Mouse (Mus musculus) forebrain, embryonic 11.5 days (tissue): ENCODE results near the gene Gpat3. TPM values are rescaled to one million over a fixed set of nuclear protein-coding genes. Genes with fewer than 3 reads are reported as not detected.

ENCODE experiments used
- ATAC-seq: fragments of 200-750 bp; cut with Nextera tagmentation; replicated peaks from 2 replicates; pipeline ENCODE4 v1.8.0; 2017; ENCODE audit warnings: moderate TSS enrichment; ENCODE audit not compliant: low FRiP score
- DNase-seq: peaks from one replicate; pipeline ENCODE4 v3.0.0-alpha.2; 2017; ENCODE audit warnings: low spot score
- H3K27ac ChIP-seq: fragments of 300-500 bp; sonication (generic); 2 replicates; pipeline ENCODE4 v1.5.1; 2014; ENCODE audit warnings: low read depth, low read length
- H3K27me3 ChIP-seq: fragments of 300-500 bp; sonication (generic); 2 replicates; pipeline ENCODE4 v1.6.1; 2014; ENCODE audit warnings: mild to moderate bottlenecking, low read length, mixed read lengths; ENCODE audit not compliant: control insufficient read depth, insufficient read depth
- H3K36me3 ChIP-seq: fragments of 300-500 bp; sonication (generic); 2 replicates; pipeline ENCODE4 v1.6.1; 2014; ENCODE audit warnings: mild to moderate bottlenecking, low read length, moderate library complexity, mixed read lengths; ENCODE audit not compliant: control insufficient read depth, insufficient read depth
- H3K4me1 ChIP-seq: fragments of 300-500 bp; sonication (generic); replicated peaks from 2 replicates; pipeline ENCODE4 v1.6.1; 2014; ENCODE audit warnings: low read length, mixed read lengths; ENCODE audit not compliant: control insufficient read depth, insufficient read depth
- H3K4me2 ChIP-seq: fragments of 300-500 bp; sonication (generic); 2 replicates; pipeline ENCODE4 v1.6.1; 2014; ENCODE audit warnings: low read depth, mild to moderate bottlenecking, low read length, moderate library complexity, mixed read lengths; ENCODE audit not compliant: severe bottlenecking
- H3K4me3 ChIP-seq: fragments of 300-500 bp; sonication (generic); 2 replicates; pipeline ENCODE4 v1.5.1; 2014; ENCODE audit warnings: low read depth, low read length
- H3K9ac ChIP-seq: fragments of 300-500 bp; sonication (generic); 2 replicates; pipeline ENCODE4 v1.6.1; 2014; ENCODE audit warnings: low read length
- H3K9me3 ChIP-seq: fragments of 300-500 bp; sonication (generic); 2 replicates; pipeline ENCODE4 v1.6.1; 2016; ENCODE audit warnings: low read length, mixed read lengths; ENCODE audit not compliant: control insufficient read depth
- WGBS: fragments of 180-500 bp; shearing (Covaris S2); extraction: QIAGEN DNeasy Blood & Tissue Kit; methylation state at CpG from one replicate; pipeline ENCODE4 v1.1.7; 2014; 5-methylcytosine and 5-hydroxymethylcytosine counted together
- polyA plus RNA-seq: library from polyadenylated mRNA; unstranded; fragments of >200 nt; fragmentation: Nextera tagmentation; extraction: Ambion mirVana; gene quantifications from 2 replicates; pipeline ENCODE4 v1.2.1, GENCODE M21; 2014

The Gpat3 gene
- polyA plus RNA-seq, 1 experiment from 2014 or later, result 0.17 TPM

DNA sequence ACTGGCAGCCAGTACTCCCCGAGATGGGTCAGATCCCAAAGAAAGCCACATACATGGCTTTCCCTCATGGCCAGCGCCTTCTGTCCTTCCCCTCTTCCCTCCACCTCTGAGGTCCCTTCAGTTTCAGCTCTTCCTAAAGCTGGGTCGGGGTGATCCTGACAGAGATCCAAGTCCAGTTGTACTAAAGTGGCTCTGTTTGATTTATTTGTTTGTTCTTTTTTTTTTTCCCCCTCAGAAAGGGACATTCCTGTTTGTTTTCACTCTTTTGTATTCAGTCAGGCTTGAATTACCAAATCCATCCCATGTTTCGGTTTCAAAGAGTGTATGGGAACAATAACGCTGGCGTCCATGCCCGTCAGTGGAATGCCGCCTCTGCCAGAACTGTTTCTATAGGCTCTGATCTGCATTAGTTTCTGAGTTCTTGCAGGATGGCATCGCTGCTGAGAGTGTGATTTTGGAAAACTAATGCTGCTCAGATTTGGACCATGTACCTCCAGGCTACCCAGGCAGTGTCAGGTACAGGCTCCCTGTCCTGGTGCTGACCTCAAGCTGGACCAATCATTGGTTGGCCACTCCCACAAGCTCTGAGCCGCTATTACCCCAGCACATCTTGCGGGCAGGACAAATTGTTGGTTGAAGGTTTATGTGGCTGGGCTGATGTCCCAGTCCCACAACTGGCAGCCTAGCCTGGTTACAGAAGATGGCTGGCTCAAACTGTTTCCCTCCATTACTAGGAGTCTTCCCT, 54.4 kb downstream of the Gpat3 start:
- H3K4me2 ChIP-seq, result no peak overlapping the region
- no peaks in the 10 kb centered on the region; the same call in 1 of the 2 replicates for H3K9me3 ChIP-seq
- ATAC-seq, result no peak
- no peak overlapping the region for H3K27ac ChIP-seq
- WGBS, result 71% methylated on average over 11 of the region's 11 CpGs
- H3K9ac ChIP-seq, result no peak overlapping the region
- H3K4me3 ChIP-seq, result no peak overlapping the region
- no peaks in the 10 kb centered on the region for H3K27me3 ChIP-seq
- H3K4me1 ChIP-seq, result no peaks in the 10 kb centered on the region
- no peak for DNase-seq
- no peaks in the 10 kb centered on the region for H3K36me3 ChIP-seq

DNA sequence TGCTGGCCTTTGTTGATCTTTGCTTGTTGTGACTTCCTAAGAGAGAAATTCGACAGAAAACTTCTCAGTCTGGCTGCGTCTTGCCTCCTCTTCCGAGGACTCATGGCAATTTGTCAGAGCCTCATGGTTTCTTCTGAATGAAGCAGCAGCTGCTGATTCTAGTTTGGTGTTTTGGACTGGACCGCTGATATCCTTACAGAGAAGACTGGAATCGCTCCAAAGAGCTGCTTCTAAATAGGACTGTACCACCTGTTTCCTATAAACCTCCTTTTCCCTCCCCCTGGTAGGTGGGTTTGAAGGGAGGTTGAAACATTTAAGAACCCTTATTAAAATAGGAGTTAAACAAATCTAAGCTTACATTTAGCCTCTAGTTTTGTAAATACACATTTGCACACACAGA, 55.5 kb downstream of the Gpat3 start:
- no peak for DNase-seq
- no peak overlapping the region for H3K4me2 ChIP-seq
- H3K9ac ChIP-seq, result no peak overlapping the region
- no peaks in the 10 kb centered on the region for H3K36me3 ChIP-seq
- H3K9me3 ChIP-seq, result no peaks in the 10 kb centered on the region; the same call in 1 of the 2 replicates
- ATAC-seq, result no peak
- no peaks in the 10 kb centered on the region for H3K27me3 ChIP-seq
- 87% methylated on average over 5 of the region's 5 CpGs for WGBS
- no peaks in the 10 kb centered on the region for H3K4me1 ChIP-seq
- no peak overlapping the region for H3K27ac ChIP-seq
- no peak overlapping the region for H3K4me3 ChIP-seq

DNA sequence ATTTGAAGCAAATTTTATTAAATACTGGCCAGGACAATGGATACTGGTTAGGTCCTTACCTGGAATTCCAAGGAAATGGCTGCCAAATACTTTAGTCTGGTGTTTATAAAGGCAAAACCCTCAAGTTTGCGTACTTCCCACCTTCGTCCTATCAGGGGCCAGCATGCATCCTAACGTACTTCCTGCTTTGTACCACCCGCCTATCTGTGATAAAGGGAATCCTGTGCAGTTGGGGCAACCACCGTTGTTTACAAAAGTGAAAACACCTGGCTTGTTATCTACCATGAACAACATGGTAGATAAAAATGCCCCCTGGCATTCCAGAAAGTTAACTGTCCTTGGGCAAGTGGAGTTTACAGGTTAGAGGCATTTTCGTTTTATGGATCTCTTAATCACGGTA, 63.0 kb downstream of the Gpat3 start:
- no peaks in the 10 kb centered on the region for H3K36me3 ChIP-seq
- DNase-seq (no peak), ATAC-seq (no peak)
- no peak overlapping the region for H3K27ac ChIP-seq
- no peaks in the 10 kb centered on the region for H3K27me3 ChIP-seq
- no peak overlapping the region for H3K4me3 ChIP-seq
- no peaks in the 10 kb centered on the region; the same call in 1 of the 2 replicates for H3K9me3 ChIP-seq
- 93% methylated on average over 7 of the region's 7 CpGs for WGBS
- H3K4me2 ChIP-seq, result no peak overlapping the region
- H3K4me1 ChIP-seq, result no peaks in the 10 kb centered on the region
- no peak overlapping the region for H3K9ac ChIP-seq

DNA sequence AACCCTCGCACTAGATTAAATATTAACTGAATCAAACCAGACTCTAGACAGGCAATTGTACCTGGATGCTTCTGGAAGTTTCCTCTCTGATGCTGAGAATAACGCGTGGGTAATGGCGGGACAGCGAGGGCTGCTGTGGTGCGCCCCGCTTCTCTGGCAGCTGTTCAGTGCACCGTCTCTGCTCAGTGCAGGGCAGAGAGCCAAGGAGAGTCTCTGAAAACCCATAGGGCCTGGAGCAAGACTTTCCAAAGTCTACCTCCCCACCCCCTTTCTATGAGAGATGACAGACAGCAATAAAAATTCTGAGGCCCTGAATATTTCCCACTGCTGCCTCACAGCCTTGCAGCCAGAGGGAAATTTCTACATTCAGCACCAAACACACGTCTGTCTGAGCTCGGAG, 63.4 kb downstream of the Gpat3 start:
- Histone ChIP-seq H3K27me3 (no peaks in the 10 kb centered on the region), H3K4me3 (no peak overlapping the region), H3K9ac (no peak overlapping the region), H3K4me1 (no peaks in the 10 kb centered on the region), H3K4me2 (no peak overlapping the region), H3K9me3 (no peaks in the 10 kb centered on the region), H3K36me3 (no peaks in the 10 kb centered on the region), H3K27ac (no peak overlapping the region)
- DNase-seq (no peak), ATAC-seq (no peak)
- WGBS, result 93% methylated on average over 10 of the region's 10 CpGs

DNA sequence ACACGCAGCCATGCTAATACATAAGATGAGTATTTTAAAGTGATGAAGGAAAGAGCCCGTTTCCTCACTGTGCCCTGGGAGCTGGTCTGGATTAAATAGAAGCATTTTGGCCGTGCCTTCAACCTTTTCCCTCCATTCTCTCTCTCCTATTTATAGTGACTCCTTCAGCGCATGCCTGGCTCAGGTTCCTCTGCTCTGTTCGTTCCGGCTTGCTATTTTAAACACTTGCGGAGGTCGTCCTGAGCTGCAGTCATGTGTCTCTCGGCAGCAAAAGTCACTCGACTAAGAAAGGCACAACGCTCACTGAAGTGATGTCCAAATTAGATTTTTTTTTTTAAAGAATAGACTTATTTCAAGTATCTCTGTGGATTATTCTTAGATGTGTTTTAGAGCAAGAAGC, 64.2 kb downstream of the Gpat3 start:
- no peak overlapping the region for H3K9ac ChIP-seq
- H3K36me3 ChIP-seq, result no peaks in the 10 kb centered on the region
- H3K9me3 ChIP-seq, result no peaks in the 10 kb centered on the region
- no peaks in the 10 kb centered on the region for H3K27me3 ChIP-seq
- no peak overlapping the region for H3K27ac ChIP-seq
- H3K4me2 ChIP-seq, result no peak overlapping the region
- DNase-seq (no peak), ATAC-seq (no peak)
- 88% methylated on average over 11 of the region's 11 CpGs for WGBS
- no peak overlapping the region for H3K4me3 ChIP-seq
- no peaks in the 10 kb centered on the region for H3K4me1 ChIP-seq

DNA sequence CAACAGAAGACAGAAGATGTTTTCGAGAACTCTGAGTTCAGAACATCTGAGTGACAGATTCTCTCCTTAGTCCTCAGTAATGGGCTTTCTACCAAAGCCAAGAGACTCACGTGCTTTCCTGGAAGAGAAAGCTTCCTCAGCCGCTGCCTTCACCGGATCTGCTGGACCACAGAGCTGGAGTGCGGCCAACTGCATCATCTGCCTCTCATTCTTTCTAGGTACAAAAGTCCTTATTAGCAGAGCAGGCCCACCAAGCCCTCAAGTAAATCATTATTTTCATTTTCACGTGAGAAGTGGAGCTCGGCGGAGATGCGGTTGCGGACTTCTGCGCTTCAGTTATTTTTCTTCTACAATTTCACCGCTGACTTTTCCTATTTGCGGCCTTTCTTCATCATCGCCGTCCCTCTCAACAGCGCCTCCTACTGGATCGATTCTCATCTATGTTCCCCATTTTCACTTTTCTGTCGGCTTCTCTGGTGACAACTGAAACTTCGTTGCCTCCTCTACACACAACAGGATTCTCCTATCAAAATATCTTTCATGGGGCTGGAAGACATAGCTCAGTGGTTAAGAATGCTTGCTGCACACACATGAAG, 66.1 kb downstream of the Gpat3 start:
- WGBS, result 79% methylated on average over 19 of the region's 19 CpGs

DNA sequence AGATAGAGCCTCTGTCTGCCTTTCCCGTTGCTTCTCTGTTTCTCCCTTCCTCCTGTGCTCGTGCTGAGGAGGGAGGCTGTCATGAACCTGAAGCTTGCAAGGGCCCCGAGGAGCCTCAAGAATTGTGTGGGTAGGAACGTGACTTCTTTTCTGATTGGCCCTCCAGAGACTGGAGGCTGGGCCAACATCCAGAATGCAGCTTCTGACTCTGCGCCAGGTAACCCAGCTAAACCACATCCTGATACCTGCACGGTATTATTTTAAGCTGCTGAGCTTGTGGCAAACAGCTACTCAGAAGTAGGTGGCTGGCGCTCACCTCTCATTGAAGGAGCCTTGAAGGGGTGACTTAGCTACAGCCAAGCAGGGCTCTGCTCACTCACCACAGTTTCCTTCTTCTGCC, 66.9 kb downstream of the Gpat3 start:
- Histone ChIP-seq H3K9me3 (no peaks in the 10 kb centered on the region), H3K27ac (no peak overlapping the region), H3K4me3 (no peak overlapping the region), H3K4me2 (no peak overlapping the region), H3K27me3 (no peaks in the 10 kb centered on the region), H3K4me1 (no peaks in the 10 kb centered on the region), H3K36me3 (no peaks in the 10 kb centered on the region), H3K9ac (no peak overlapping the region)
- 84% methylated on average over 7 of the region's 7 CpGs for WGBS
- no peak for DNase-seq
- no peak for ATAC-seq

More for the DNA sequence above, 66.1 kb downstream of the Gpat3 start:
- DNase-seq, result no peak
- no peaks in the 10 kb centered on the region for H3K4me1 ChIP-seq
- H3K27me3 ChIP-seq, result no peaks in the 10 kb centered on the region
- ATAC-seq, result no peak
- H3K27ac ChIP-seq, result no peak overlapping the region
- no peak overlapping the region for H3K9ac ChIP-seq
- no peaks in the 10 kb centered on the region for H3K36me3 ChIP-seq
- H3K9me3 ChIP-seq, result no peaks in the 10 kb centered on the region
- no peak overlapping the region for H3K4me3 ChIP-seq
- H3K4me2 ChIP-seq, result no peak overlapping the region

DNA sequence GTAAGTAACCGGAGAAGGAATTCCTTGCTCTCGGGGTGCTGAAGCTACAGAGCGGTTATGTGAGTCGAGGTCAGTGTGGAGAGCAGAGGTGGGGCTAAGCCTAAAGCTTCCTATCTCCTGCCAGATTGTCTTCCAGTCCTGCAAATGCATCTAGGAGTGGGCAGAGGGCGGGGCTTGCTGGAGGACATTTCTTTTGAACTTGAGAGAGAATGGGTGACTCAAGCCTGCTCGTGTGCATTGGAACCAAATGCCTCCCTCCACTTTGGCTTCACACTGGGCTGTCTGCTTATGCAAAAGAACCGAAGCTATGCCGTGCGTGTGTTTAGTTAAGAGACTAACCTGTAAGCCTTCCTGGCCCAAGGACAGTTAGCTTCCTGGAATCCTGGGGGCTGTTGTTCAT, 67.8 kb downstream of the Gpat3 start:
- no peak for ATAC-seq
- no peak overlapping the region for H3K4me2 ChIP-seq
- H3K36me3 ChIP-seq, result no peaks in the 10 kb centered on the region
- H3K9ac ChIP-seq, result no peak overlapping the region
- H3K4me3 ChIP-seq, result no peak overlapping the region
- WGBS, result 71% methylated on average over 9 of the region's 9 CpGs
- H3K27me3 ChIP-seq, result no peaks in the 10 kb centered on the region
- no peaks in the 10 kb centered on the region for H3K4me1 ChIP-seq
- H3K27ac ChIP-seq, result no peak overlapping the region
- H3K9me3 ChIP-seq, result no peaks in the 10 kb centered on the region
- no peak for DNase-seq

DNA sequence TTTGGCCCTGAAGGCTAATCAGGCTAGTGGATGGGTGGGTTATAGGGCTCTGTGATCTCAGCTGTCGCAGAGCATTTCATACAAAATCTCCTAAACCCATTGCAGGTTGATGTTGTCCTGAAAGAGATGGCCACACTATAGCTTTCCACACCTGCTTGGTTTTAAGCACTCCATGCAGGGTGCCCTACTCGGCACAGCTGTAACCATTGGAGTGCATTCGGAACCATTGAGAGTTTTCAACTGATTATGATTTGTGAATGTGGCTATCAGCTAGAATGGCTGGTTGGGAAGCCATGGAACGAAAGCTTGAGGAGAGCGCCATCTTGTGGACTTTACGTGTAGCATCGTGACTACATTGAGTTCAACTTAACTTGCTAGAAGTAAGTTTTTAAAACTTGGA, 69.5 kb downstream of the Gpat3 start:
- 21% methylated on average over 7 of the region's 7 CpGs for WGBS
- no peak for DNase-seq
- no peaks in the 10 kb centered on the region for H3K36me3 ChIP-seq
- H3K4me3 ChIP-seq, result no peak overlapping the region
- H3K4me1 ChIP-seq, result no peaks in the 10 kb centered on the region
- H3K27me3 ChIP-seq, result no peaks in the 10 kb centered on the region
- H3K9ac ChIP-seq, result no peak overlapping the region
- ATAC-seq, result no peak
- no peak overlapping the region for H3K4me2 ChIP-seq
- H3K9me3 ChIP-seq, result no peaks in the 10 kb centered on the region
- no peak overlapping the region for H3K27ac ChIP-seq
